Mouse (Mus musculus) stomach, embryonic 14.5 days (tissue): Measurements from ENCODE around the gene Zc3h10. TPM values are rescaled to one million over a fixed set of nuclear protein-coding genes. Genes with fewer than 3 reads are reported as not detected.
A peak's percentile ranks its signal among the peaks of the same experiment; 100 is the strongest.

Experiments used
- ATAC-seq: fragments of 200-750 bp; cut with Nextera tagmentation; 2 replicates; pipeline ENCODE4 v1.8.0; 2017; ENCODE audit warnings: low read depth, moderate TSS enrichment; ENCODE audit not compliant: insufficient number of reproducible peaks, insufficient read depth, low FRiP score
- H3K27ac ChIP-seq: fragments of 300-500 bp; sonication (generic); 2 replicates; pipeline ENCODE4 v1.5.1; 2014; ENCODE audit warnings: mild to moderate bottlenecking, low read length, moderate library complexity, mixed read lengths
- H3K27me3 ChIP-seq: fragments of 300-500 bp; sonication (generic); 2 replicates; pipeline ENCODE4 v1.6.1; 2014; ENCODE audit warnings: low read length, control low read depth, mixed read lengths; ENCODE audit not compliant: control insufficient read depth, insufficient read depth
- H3K36me3 ChIP-seq: fragments of 300-500 bp; sonication (generic); 2 replicates; pipeline ENCODE4 v1.6.1; 2014; ENCODE audit warnings: mild to moderate bottlenecking, control low read depth, low read length, moderate library complexity, mixed read lengths; ENCODE audit not compliant: control insufficient read depth, insufficient read depth
- H3K4me1 ChIP-seq: fragments of 300-500 bp; sonication (generic); 2 replicates; pipeline ENCODE4 v1.6.1; 2014; ENCODE audit warnings: low read length, control low read depth, mixed read lengths; ENCODE audit not compliant: control insufficient read depth, insufficient read depth
- H3K4me2 ChIP-seq: fragments of 300-500 bp; sonication (generic); replicated peaks from 2 replicates; pipeline ENCODE4 v1.6.1; 2014; ENCODE audit warnings: low read depth, low read length, control low read depth
- H3K4me3 ChIP-seq: fragments of 300-500 bp; sonication (generic); 2 replicates; pipeline ENCODE4 v1.5.1; 2014; ENCODE audit warnings: low read depth, low read length, control low read depth
- H3K9ac ChIP-seq: fragments of 300-500 bp; sonication (generic); replicated peaks from 2 replicates; pipeline ENCODE4 v1.6.1; 2014; ENCODE audit warnings: low read depth, mild to moderate bottlenecking, control low read depth, low read length, moderate library complexity, mixed read lengths
- H3K9me3 ChIP-seq: fragments of 300-500 bp; sonication (generic); 2 replicates; pipeline ENCODE4 v1.6.1; 2016; ENCODE audit warnings: low read depth, low read length, control low read depth; ENCODE audit not compliant: control insufficient read depth
- WGBS: fragments of 180-500 bp; shearing (Covaris S2); extraction: QIAGEN DNeasy Blood & Tissue Kit; methylation state at CpG from one replicate; pipeline ENCODE4 v1.1.7; 2014; 5-methylcytosine and 5-hydroxymethylcytosine counted together
- polyA plus RNA-seq: library from polyadenylated mRNA; unstranded; fragments of >200 nt; fragmentation: Nextera tagmentation; extraction: Ambion mirVana; gene quantifications from 2 replicates; pipeline ENCODE4 v1.2.1, GENCODE M21; 2014

The Zc3h10 gene
- polyA plus RNA-seq: 8.8 and 10.7 TPM in 2 replicates

DNA sequence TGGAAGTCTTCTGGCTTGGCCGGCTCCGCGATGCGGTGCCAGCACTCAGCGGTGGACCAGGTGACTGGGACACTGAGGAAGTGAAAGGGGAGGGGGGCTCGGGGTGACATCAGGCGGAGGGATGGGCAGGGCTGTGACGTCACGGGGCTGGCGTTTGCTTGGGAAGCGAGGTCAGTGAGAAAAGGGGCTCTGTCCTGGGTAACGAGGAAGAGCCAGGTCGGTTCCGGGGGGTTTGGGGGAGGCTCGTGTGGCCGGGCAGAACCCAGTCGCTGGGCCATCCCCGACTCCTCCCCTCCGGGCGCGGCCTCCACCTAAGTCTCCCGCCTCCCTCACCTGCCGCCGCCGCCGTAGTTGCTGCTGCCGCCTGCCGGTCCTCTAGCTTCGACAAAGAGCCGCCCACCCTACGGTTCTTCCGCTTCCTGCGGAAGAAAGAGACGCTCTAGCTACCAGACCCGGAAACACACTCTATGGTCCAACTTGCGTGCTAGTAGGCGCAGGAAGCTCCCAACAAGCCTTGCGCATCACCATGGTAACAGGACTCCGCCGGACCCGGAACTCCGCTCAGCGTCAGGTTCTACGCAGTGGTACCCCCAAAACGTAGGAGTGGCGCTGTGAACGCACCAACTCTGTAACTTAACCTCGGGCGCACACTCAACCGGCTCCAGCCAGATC, at the start of gene Zc3h10:
Zc3h10 (minus strand) TSS at position 414 of the 672 bp plus-strand sequence.
- Histone ChIP-seq H3K4me2 (peak within 1 kb of the TSS; percentile 69), H3K36me3 (peaks cover 28% of the 10 kb centered on the region), H3K4me3 (peak within 1 kb of the TSS; percentile 73), H3K27me3 (no peaks in the 10 kb centered on the region), H3K4me1 (0 out of 2 replicates have a peak, but pooled peaks cover 3% of the 10 kb centered on the region), H3K9ac (peak within 1 kb of the TSS; percentile 89), H3K9me3 (no peaks in the 10 kb centered on the region), H3K27ac (peak within 1 kb of the TSS; percentile 94)
- WGBS: under 1% methylated on average over 50 of the region's 50 CpGs
- peak; percentile 93 for ATAC-seq

DNA sequence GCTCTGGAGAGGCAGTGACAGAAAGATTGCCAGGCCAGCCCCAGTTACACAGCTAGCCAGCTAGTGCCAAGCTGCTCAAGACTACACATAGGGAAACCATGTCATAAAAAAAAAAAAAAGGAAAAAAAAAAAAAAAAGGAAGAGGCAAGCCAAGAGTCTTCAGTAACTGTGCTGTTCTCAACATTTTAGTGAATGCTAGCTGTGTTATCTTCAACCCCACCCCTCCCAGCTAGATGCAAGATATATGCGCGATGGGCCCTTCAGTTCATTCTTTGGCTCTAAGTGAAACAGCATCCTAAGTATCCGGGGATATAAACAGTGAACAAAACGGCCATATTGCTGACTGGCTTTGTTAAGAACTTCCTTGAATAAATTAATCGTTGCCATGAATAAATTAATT, 45.2 kb upstream of the Zc3h10 start:
- no peaks in the 10 kb centered on the region for H3K9me3 ChIP-seq
- H3K4me1 ChIP-seq: no peaks in the 10 kb centered on the region
- no peak overlapping the region for H3K27ac ChIP-seq
- 63% methylated on average over 5 of the region's 5 CpGs for WGBS
- no peaks in the 10 kb centered on the region for H3K36me3 ChIP-seq
- no peak overlapping the region for H3K9ac ChIP-seq
- H3K4me3 ChIP-seq: no peak overlapping the region
- H3K4me2 ChIP-seq: no peak overlapping the region
- ATAC-seq: no peak
- no peaks in the 10 kb centered on the region; the same call in 1 of the 2 replicates for H3K27me3 ChIP-seq

DNA sequence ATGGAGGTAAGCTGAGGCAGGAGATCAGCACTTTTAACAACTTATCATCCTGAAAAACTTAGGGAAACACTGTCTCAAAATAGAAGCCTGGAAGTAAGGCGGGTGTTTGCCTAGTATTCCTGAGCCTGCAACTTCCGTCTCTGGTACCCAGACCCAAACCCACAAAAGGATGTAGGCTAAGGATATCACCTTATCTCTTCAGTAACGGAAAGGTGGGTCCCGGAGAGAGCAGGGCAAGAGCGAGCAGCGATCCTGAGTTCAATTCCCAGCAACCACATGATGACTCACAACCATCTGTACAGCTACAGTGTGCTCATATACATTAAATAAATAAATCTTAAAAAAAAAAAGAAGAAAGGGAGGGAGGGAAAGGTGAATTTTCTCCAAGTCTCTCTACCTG, 43.9 kb upstream of the Zc3h10 start:
- Histone ChIP-seq H3K4me1 (no peaks in the 10 kb centered on the region; the same call in 1 of the 2 replicates), H3K9me3 (no peaks in the 10 kb centered on the region), H3K4me2 (no peak overlapping the region), H3K4me3 (no peak overlapping the region), H3K27ac (no peak overlapping the region), H3K9ac (no peak overlapping the region), H3K27me3 (no peaks in the 10 kb centered on the region; the same call in none of the 2 replicates), H3K36me3 (no peaks in the 10 kb centered on the region)
- no peak for ATAC-seq
- WGBS: 80% methylated on average over 6 of the region's 6 CpGs

DNA sequence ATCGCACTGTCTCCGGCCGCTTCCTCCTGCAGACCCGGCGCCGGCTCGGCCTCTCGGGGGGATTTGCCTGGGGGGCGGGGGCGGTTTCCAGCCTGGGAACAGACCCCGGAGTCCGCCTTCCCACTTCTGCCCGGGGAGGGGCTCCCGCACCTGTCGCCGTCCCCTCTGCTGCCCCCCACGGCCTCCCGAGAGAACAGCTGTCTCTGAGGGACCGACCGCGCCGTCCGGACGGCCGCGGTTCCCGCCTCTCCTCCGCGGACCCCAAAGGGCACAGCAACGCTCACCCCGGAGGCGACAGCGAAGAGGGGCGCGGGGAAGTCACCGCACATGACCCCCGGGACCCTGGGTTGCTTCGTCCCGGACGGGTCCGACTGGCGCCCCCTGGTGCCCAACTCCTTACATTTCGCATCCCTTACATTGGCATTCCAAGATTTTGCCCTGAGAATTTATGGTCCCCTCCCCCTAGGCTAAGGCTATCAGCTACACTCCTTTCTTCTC, 42.7 kb upstream of the Zc3h10 start:
- under 1% methylated on average over 43 of the region's 43 CpGs for WGBS
- H3K9me3 ChIP-seq: no peaks in the 10 kb centered on the region

DNA sequence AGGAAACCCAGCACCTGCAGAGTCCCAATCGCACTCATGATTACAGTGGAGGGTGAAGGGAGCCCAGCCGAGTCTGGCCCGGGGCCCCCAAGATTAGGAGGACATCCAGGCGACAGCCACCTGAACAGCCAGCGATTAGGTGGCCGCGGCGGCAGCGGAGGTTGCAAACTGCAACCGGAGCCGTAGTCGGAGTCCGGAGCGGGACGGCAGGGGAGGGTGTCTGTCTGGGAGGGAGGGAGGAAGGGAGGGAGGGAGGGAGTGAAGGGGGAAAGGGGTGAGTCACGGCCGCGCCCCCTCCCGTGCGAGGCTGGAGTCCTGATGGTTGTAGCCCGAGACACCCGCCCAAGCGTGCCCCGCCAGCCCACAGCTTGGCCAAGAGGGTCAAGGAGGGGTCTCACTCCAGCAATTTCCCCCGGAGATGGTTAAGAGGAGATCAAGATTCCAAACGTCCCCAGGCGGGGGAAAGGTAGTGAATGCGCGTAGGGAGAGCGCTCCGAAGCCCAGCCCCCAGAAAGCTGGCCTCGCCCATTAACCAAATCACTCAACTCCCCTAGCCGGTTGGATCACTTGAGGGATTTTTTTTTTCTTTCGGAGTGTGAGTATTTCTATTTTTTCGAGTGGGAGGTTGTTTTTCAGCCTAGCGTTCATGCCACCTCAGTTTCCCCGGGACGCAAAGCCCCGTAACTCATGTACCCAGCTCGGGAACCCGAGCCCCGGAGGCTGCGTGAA, 42.1 kb upstream of the Zc3h10 start, which contains the start of gene Erbb3:
Erbb3 (minus strand) TSS at position 189 of the 729 bp plus-strand sequence.
- ATAC-seq: peak; percentile 65
- Histone ChIP-seq H3K4me2 (peak within 1 kb of the TSS; percentile 94), H3K9me3 (no peaks in the 10 kb centered on the region), H3K4me1 (peaks cover 5% of the 10 kb centered on the region; the same call in 1 of the 2 replicates), H3K36me3 (no peaks in the 10 kb centered on the region), H3K4me3 (peak within 1 kb of the TSS; percentile 64), H3K27ac (peak within 1 kb of the TSS; percentile 97), H3K27me3 (no peaks in the 10 kb centered on the region; the same call in none of the 2 replicates), H3K9ac (peak within 1 kb of the TSS; percentile 37)
- under 1% methylated on average over 43 of the region's 43 CpGs for WGBS

More for the DNA sequence above, 42.7 kb upstream of the Zc3h10 start:
- Histone ChIP-seq H3K4me2 (peak overlapping the region; percentile 94), H3K36me3 (no peaks in the 10 kb centered on the region), H3K9ac (peak overlapping the region; percentile 37), H3K4me1 (peaks cover 5% of the 10 kb centered on the region; the same call in 1 of the 2 replicates), H3K4me3 (peak overlapping the region; percentile 64), H3K27me3 (no peaks in the 10 kb centered on the region; the same call in none of the 2 replicates), H3K27ac (peak overlapping the region; percentile 97)
- ATAC-seq: peak; percentile 24

DNA sequence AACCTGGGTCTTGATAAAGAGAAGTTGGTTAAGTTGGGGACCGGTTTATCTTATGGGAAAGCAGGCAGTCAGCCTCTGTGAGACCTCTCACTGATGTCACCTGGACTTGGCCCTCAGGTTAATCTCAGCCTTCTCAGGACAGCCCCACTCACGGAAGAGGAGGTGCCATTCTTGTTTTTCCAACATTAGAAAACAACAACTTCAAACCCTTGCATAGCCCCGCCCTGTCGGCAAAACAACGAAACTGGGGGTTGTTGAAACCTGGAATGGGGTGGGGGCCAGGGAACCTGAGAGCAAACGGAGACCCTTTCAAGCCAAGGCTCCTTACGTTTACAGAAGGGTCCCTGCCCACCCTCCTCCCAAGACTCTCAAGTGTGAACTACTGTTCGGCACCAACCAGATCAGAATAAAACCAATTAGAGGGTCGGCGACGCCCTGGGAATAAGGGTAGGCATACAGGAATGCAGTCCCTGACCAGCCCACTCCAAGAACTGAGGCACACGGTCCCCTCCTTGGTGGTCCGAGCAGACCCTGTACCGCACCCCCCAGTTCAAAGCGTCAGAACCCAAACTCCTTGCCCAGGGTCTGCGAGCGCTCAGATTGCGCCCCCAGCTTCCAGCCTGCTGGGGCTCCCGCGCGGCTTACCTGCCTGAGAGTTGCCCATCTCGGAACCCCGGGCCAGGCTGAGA, 41.3 kb upstream of the Zc3h10 start:
- H3K9me3 ChIP-seq: no peaks in the 10 kb centered on the region
- H3K9ac ChIP-seq: peak overlapping the region; percentile 37
- H3K27me3 ChIP-seq: no peaks in the 10 kb centered on the region; the same call in none of the 2 replicates
- H3K27ac ChIP-seq: peak overlapping the region; percentile 97
- WGBS: 2% methylated on average over 23 of the region's 23 CpGs
- H3K4me1 ChIP-seq: peaks cover 7% of the 10 kb centered on the region; the same call in 1 of the 2 replicates
- H3K4me3 ChIP-seq: peak overlapping the region; percentile 64
- peak overlapping the region; percentile 94 for H3K4me2 ChIP-seq
- no peaks in the 10 kb centered on the region for H3K36me3 ChIP-seq
- no peak for ATAC-seq

DNA sequence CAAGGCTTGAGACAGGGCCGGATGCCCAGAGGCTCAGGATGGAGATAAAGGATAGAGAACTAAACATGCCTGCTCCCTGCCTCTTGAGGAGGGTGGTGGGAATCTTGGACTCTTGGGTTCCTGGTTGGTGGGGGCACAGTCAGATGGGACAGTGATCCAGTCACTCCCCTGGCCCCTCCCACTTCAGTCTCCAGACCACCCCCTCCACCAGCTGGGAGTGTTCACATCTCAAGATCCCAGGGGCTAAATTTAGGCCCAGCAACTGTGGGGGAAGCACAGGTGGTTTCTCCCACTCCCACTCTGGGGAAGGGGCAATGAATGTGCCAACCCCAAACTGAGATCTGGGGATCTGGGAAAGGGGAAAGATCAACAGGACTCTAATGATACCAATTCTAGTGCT, 40.6 kb upstream of the Zc3h10 start:
- 0 out of 2 replicates have a peak overlapping the region, but pooled peaks have one; percentile 10 for H3K9ac ChIP-seq
- peaks cover 12% of the 10 kb centered on the region for H3K4me1 ChIP-seq
- H3K27ac ChIP-seq: peak overlapping the region; percentile 80; the same call in 1 of the 2 replicates
- H3K36me3 ChIP-seq: no peaks in the 10 kb centered on the region
- WGBS: 15% methylated on average over 1 of the region's 1 CpGs
- peak overlapping the region; percentile 94 for H3K4me2 ChIP-seq
- no peaks in the 10 kb centered on the region; the same call in none of the 2 replicates for H3K27me3 ChIP-seq
- H3K9me3 ChIP-seq: no peaks in the 10 kb centered on the region
- peak overlapping the region; percentile 64 for H3K4me3 ChIP-seq
- no peak for ATAC-seq

DNA sequence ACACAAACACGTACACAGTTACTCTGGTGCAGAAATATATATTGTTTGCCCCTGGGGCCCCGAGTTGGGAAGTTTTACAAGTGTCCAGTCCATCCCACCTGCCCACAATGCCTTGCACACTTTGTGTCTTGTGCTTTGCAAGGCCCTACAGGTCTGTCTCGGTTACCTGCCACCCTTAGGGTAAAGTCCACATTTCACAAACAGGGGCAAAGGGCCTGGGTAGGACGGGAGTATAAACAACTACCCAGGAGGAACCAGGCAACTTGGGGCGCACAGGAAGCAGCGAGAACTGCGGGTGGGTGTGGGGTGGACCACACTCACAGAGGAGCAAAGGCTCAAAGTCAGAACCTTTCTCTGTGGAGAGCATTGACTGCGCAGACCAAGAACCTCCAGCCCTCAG, 40.1 kb upstream of the Zc3h10 start:
- Histone ChIP-seq H3K4me2 (peak overlapping the region; percentile 94), H3K4me1 (peaks cover 12% of the 10 kb centered on the region), H3K27ac (peak overlapping the region; percentile 80), H3K36me3 (no peaks in the 10 kb centered on the region), H3K27me3 (no peaks in the 10 kb centered on the region; the same call in none of the 2 replicates), H3K4me3 (peak overlapping the region; percentile 64), H3K9me3 (no peaks in the 10 kb centered on the region), H3K9ac (peak overlapping the region; percentile 10; the same call in 1 of the 2 replicates)
- ATAC-seq: no peak
- 47% methylated on average over 8 of the region's 8 CpGs for WGBS
